Mouse (Mus musculus) liver, embryonic 14.5 days (tissue): Measurements from ENCODE around the gene Msrb1.

Experiments used
- CTCF ChIP-seq: IDR thresholded peaks from 2 replicates; pipeline ENCODE4 v1.5.1; 2016; ENCODE audit warnings: antibody characterized with exemption, low read depth, control low read depth
- EP300 ChIP-seq: IDR thresholded peaks from 2 replicates; pipeline ENCODE4 v1.6.1; 2016; ENCODE audit warnings: antibody characterized with exemption, low read depth

GRCm38 (mm10) chr17:24746986-24747385 is 10.5 kb downstream of the Msrb1 start:
- no peak for TF ChIP-seq CTCF
- no peak for TF ChIP-seq EP300
